Mouse (Mus musculus) spleen, adult 2 months (tissue): ENCODE results near the gene Galnt17.

Experiments
- CTCF ChIP-seq: fragments of 200-500 bp; IDR thresholded peaks from 2 replicates; pipeline ENCODE4 v1.5.1; 2011; ENCODE audit warnings: mild to moderate bottlenecking, inconsistent platforms; ENCODE audit not compliant: insufficient read depth, insufficient read length, insufficient replicate concordance; ENCODE audit errors: extremely low read depth
- POLR2A ChIP-seq: fragments of 200-500 bp; IDR thresholded peaks from 2 replicates; pipeline ENCODE4 v1.6.1; 2011; ENCODE audit warnings: low read depth, low read length, inconsistent platforms

DNA sequence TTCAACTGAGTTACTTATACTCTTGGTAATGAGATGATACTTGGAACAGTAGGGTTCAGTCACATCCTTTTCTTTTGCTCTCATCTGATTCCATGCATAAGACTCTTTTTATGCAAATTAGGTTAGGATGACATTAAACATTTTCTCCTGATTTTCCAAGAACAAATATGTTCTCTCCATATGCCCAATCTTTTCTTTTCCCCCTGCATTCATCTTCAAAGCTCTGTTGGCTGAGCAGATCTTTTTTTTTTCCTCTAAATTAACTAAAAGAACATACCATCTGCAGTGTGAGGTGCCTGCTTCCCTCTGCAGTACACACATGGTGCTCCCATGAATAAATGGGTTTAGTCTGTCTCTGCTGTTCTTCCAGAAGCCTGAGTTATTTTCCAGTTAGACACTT, 173.5 kb downstream of the Galnt17 start:
- TF ChIP-seq CTCF (no peak), POLR2A (no peak)
